Mouse (Mus musculus): Measurements from ENCODE around the gene Tas1r1.
"Not testable (repeated sequence)": the region's sequence is repeated elsewhere in the genome, so short reads cannot be mapped to it uniquely, and the experiment has no call there.

The Tas1r1 gene

GRCm38 (mm10) chr4:152043171-152043570 is 4.8 kb upstream of the Tas1r1 start:
- no peak for DNase-seq (ENCODE audit: low read depth, low spot score)

GRCm38 (mm10) chr4:152041924-152042641 is 3.7 kb upstream of the Tas1r1 start:
- no peak for DNase-seq (ENCODE audit: low read depth, low spot score)

- DNase-seq (ENCODE audit: low read depth, low spot score), result no peak
Observed at GRCm38 (mm10) chr4:152039831-152040310, 1.5 kb upstream of the Tas1r1 start.

- peak; percentile 72 for DNase-seq (ENCODE audit: low read depth, low spot score)
Observed at GRCm38 (mm10) chr4:152038985-152039830, 840 bp upstream of the Tas1r1 start, which contains the start of gene Nol9. Gene Nol9 (plus strand): TSS chr4:152039321.

- DNase-seq (ENCODE audit: low read depth, low spot score), result not testable (repeated sequence)
Observed at GRCm38 (mm10) chr4:152036464-152036863, 1.9 kb downstream of the Tas1r1 start.

GRCm38 (mm10) chr4:152032922-152033321 is 5.4 kb downstream of the Tas1r1 start:
- no peak for DNase-seq (ENCODE audit: low read depth, low spot score)

- no peak for DNase-seq (ENCODE audit: low read depth, low spot score)
Observed at GRCm38 (mm10) chr4:152029997-152030396, 8.4 kb downstream of the Tas1r1 start.

GRCm38 (mm10) chr4:152029087-152029486 is 9.3 kb downstream of the Tas1r1 start:
- no peak for DNase-seq (ENCODE audit: low read depth, low spot score)

GRCm38 (mm10) chr4:152028456-152028855 is 9.9 kb downstream of the Tas1r1 start:
- DNase-seq (ENCODE audit: low read depth, low spot score), result no peak

GRCm38 (mm10) chr4:152027524-152027923 is 10.8 kb downstream of the Tas1r1 start, which contains the start of gene Zbtb48:
Gene Zbtb48 (minus strand): TSS chr4:152027671.
- DNase-seq (ENCODE audit: low read depth, low spot score), result peak; percentile 92

- DNase-seq (ENCODE audit: low read depth, low spot score), result no peak
Observed at GRCm38 (mm10) chr4:152026751-152027508, 11.4 kb downstream of the Tas1r1 start.

- no peak for DNase-seq (ENCODE audit: low read depth, low spot score)
Observed at GRCm38 (mm10) chr4:152024525-152024924, 13.8 kb downstream of the Tas1r1 start.

- DNase-seq (ENCODE audit: low read depth, low spot score), result no peak
Observed at GRCm38 (mm10) chr4:152022506-152022905, 15.9 kb downstream of the Tas1r1 start.

GRCm38 (mm10) chr4:152021568-152022097 is 16.7 kb downstream of the Tas1r1 start:
- no peak for DNase-seq (ENCODE audit: low read depth, low spot score)

GRCm38 (mm10) chr4:152020024-152020423 is 18.3 kb downstream of the Tas1r1 start:
- DNase-seq (ENCODE audit: low read depth, low spot score), result no peak

GRCm38 (mm10) chr4:152019073-152019472 is 19.3 kb downstream of the Tas1r1 start:
- DNase-seq (ENCODE audit: low read depth, low spot score), result no peak

GRCm38 (mm10) chr4:152013036-152013813 is 25.1 kb downstream of the Tas1r1 start:
- no peak for DNase-seq (ENCODE audit: low read depth, low spot score)

- DNase-seq (ENCODE audit: low read depth, low spot score), result no peak
Observed at GRCm38 (mm10) chr4:152012109-152012508, 26.3 kb downstream of the Tas1r1 start.

- no peak for DNase-seq (ENCODE audit: low read depth, low spot score)
Observed at GRCm38 (mm10) chr4:152011171-152011760, 27.1 kb downstream of the Tas1r1 start.

- no peak for DNase-seq (ENCODE audit: low read depth, low spot score)
Observed at GRCm38 (mm10) chr4:152010707-152011134, 27.6 kb downstream of the Tas1r1 start.
